Mouse (Mus musculus) neural tube, embryonic 11.5 days (tissue): ENCODE measurements around the gene Tiam1. TPM values are rescaled to one million over a fixed set of nuclear protein-coding genes. Genes with fewer than 3 reads are reported as not detected.
A peak's percentile ranks its signal among the peaks of the same experiment; 100 is the strongest.

Experiments
- ATAC-seq: fragments of 200-750 bp; cut with Nextera tagmentation; 2 replicates; pipeline ENCODE4 v1.8.0; 2017; ENCODE audit warnings: moderate number of reproducible peaks, mild to moderate bottlenecking, moderate TSS enrichment, moderate library complexity; ENCODE audit not compliant: insufficient read depth, low FRiP score, low TSS enrichment
- DNase-seq: peaks from one replicate; pipeline ENCODE4 v3.0.0-alpha.2; 2015; ENCODE audit warnings: low spot score
- H3K27ac ChIP-seq: fragments of 300-500 bp; sonication (generic); 2 replicates; pipeline ENCODE4 v1.5.1; 2014; ENCODE audit warnings: low read depth, mild to moderate bottlenecking, low read length
- H3K27me3 ChIP-seq: fragments of 300-500 bp; sonication (generic); 2 replicates; pipeline ENCODE4 v1.6.1; 2014; ENCODE audit warnings: mild to moderate bottlenecking, low read length, mixed read lengths; ENCODE audit not compliant: control insufficient read depth, insufficient read depth
- H3K36me3 ChIP-seq: fragments of 300-500 bp; sonication (generic); 2 replicates; pipeline ENCODE4 v1.6.1; 2014; ENCODE audit warnings: mild to moderate bottlenecking, low read length, moderate library complexity, mixed read lengths; ENCODE audit not compliant: control insufficient read depth, insufficient read depth
- H3K4me1 ChIP-seq: fragments of 300-500 bp; sonication (generic); 2 replicates; pipeline ENCODE4 v1.6.1; 2014; ENCODE audit warnings: low read length, mixed read lengths; ENCODE audit not compliant: control insufficient read depth, insufficient read depth
- H3K4me2 ChIP-seq: fragments of 300-500 bp; sonication (generic); 2 replicates; pipeline ENCODE4 v1.6.1; 2014; ENCODE audit warnings: low read depth, mild to moderate bottlenecking, moderate library complexity
- H3K4me3 ChIP-seq: fragments of 300-500 bp; sonication (generic); 2 replicates; pipeline ENCODE4 v1.5.1; 2014; ENCODE audit warnings: low read depth, low read length
- H3K9ac ChIP-seq: fragments of 300-500 bp; sonication (generic); 2 replicates; pipeline ENCODE4 v1.6.1; 2014; ENCODE audit warnings: mild to moderate bottlenecking, low read length
- H3K9me3 ChIP-seq: fragments of 300-500 bp; sonication (generic); 2 replicates; pipeline ENCODE4 v1.6.1; 2016; ENCODE audit warnings: low read length; ENCODE audit not compliant: control insufficient read depth
- WGBS: fragments of 180-500 bp; shearing (Covaris S2); extraction: QIAGEN DNeasy Blood & Tissue Kit; methylation state at CpG from one replicate; pipeline ENCODE4 v1.1.7; 2014; 5-methylcytosine and 5-hydroxymethylcytosine counted together
- polyA plus RNA-seq: library from polyadenylated mRNA; unstranded; fragments of >200 nt; fragmentation: Nextera tagmentation; extraction: Ambion mirVana; gene quantifications from 2 replicates; pipeline ENCODE4 v1.2.1, GENCODE M21; 2014

The Tiam1 gene
- polyA plus RNA-seq, 1 experiment from 2014 or later: 27.7 TPM

- DNase-seq (no peak), ATAC-seq (no peak)
- no peaks in the 10 kb centered on the region for H3K36me3 ChIP-seq
- no peaks in the 10 kb centered on the region for H3K27me3 ChIP-seq
- no peak overlapping the region for H3K9ac ChIP-seq
- no peaks in the 10 kb centered on the region for H3K9me3 ChIP-seq
- H3K4me1 ChIP-seq: no peaks in the 10 kb centered on the region; the same call in 1 of the 2 replicates
- no peak overlapping the region for H3K27ac ChIP-seq
- H3K4me3 ChIP-seq: no peak overlapping the region
- no peak overlapping the region for H3K4me2 ChIP-seq
- 63% methylated on average over 7 of the region's 7 CpGs for WGBS
Measured at GRCm38 (mm10) chr16:89933976-89934375, 209.6 kb downstream of the Tiam1 start.

GRCm38 (mm10) chr16:89928611-89929010 is 215.0 kb downstream of the Tiam1 start:
- Histone ChIP-seq H3K4me1 (no peaks in the 10 kb centered on the region), H3K36me3 (no peaks in the 10 kb centered on the region), H3K9ac (no peak overlapping the region), H3K4me3 (no peak overlapping the region), H3K27me3 (no peaks in the 10 kb centered on the region), H3K27ac (no peak overlapping the region), H3K4me2 (no peak overlapping the region), H3K9me3 (no peaks in the 10 kb centered on the region)
- ATAC-seq: no peak
- DNase-seq: no peak
- WGBS: 85% methylated on average over 7 of the region's 7 CpGs

- Histone ChIP-seq H3K4me1 (no peaks in the 10 kb centered on the region), H3K4me2 (no peak overlapping the region), H3K27ac (no peak overlapping the region), H3K9me3 (no peaks in the 10 kb centered on the region), H3K4me3 (no peak overlapping the region), H3K27me3 (no peaks in the 10 kb centered on the region), H3K9ac (no peak overlapping the region; the same call in 1 of the 2 replicates), H3K36me3 (no peaks in the 10 kb centered on the region)
- no peak for DNase-seq
- peak; percentile 24; the same call in 1 of the 2 replicates for ATAC-seq
- WGBS: 65% methylated on average over 14 of the region's 14 CpGs
Measured at GRCm38 (mm10) chr16:89924249-89924890, 219.2 kb downstream of the Tiam1 start.

GRCm38 (mm10) chr16:89923311-89923710 is 220.3 kb downstream of the Tiam1 start:
- Histone ChIP-seq H3K36me3 (no peaks in the 10 kb centered on the region), H3K4me2 (no peak overlapping the region), H3K4me3 (no peak overlapping the region), H3K9ac (no peak overlapping the region), H3K9me3 (no peaks in the 10 kb centered on the region), H3K4me1 (no peaks in the 10 kb centered on the region), H3K27ac (no peak overlapping the region), H3K27me3 (no peaks in the 10 kb centered on the region)
- ATAC-seq: no peak
- no peak for DNase-seq
- 87% methylated on average over 8 of the region's 8 CpGs for WGBS

- Histone ChIP-seq H3K9me3 (no peaks in the 10 kb centered on the region), H3K27ac (no peak overlapping the region), H3K9ac (no peak overlapping the region), H3K4me1 (no peaks in the 10 kb centered on the region), H3K4me2 (no peak overlapping the region), H3K4me3 (no peak overlapping the region), H3K36me3 (no peaks in the 10 kb centered on the region), H3K27me3 (no peaks in the 10 kb centered on the region)
- no peak for ATAC-seq
- no peak for DNase-seq
- WGBS: 90% methylated on average over 8 of the region's 8 CpGs
Measured at GRCm38 (mm10) chr16:89922458-89922857, 221.1 kb downstream of the Tiam1 start.

GRCm38 (mm10) chr16:89921370-89921769 is 222.2 kb downstream of the Tiam1 start:
- no peak for DNase-seq
- Histone ChIP-seq H3K27ac (no peak overlapping the region), H3K4me2 (no peak overlapping the region), H3K4me3 (no peak overlapping the region), H3K27me3 (no peaks in the 10 kb centered on the region), H3K4me1 (no peaks in the 10 kb centered on the region), H3K9me3 (no peaks in the 10 kb centered on the region), H3K36me3 (no peaks in the 10 kb centered on the region), H3K9ac (no peak overlapping the region)
- ATAC-seq: no peak
- WGBS: 92% methylated on average over 14 of the region's 14 CpGs

GRCm38 (mm10) chr16:89920417-89920816 is 223.2 kb downstream of the Tiam1 start:
- Histone ChIP-seq H3K4me2 (no peak overlapping the region), H3K9ac (no peak overlapping the region), H3K27ac (no peak overlapping the region), H3K9me3 (no peaks in the 10 kb centered on the region), H3K4me1 (no peaks in the 10 kb centered on the region), H3K4me3 (no peak overlapping the region), H3K36me3 (no peaks in the 10 kb centered on the region), H3K27me3 (no peaks in the 10 kb centered on the region)
- no peak for DNase-seq
- no peak for ATAC-seq
- WGBS: 74% methylated on average over 8 of the region's 8 CpGs

GRCm38 (mm10) chr16:89917404-89917803 is 226.2 kb downstream of the Tiam1 start:
- Histone ChIP-seq H3K9me3 (no peaks in the 10 kb centered on the region), H3K9ac (no peak overlapping the region), H3K4me2 (no peak overlapping the region), H3K4me3 (no peak overlapping the region), H3K36me3 (no peaks in the 10 kb centered on the region), H3K4me1 (no peaks in the 10 kb centered on the region), H3K27ac (no peak overlapping the region), H3K27me3 (no peaks in the 10 kb centered on the region)
- no peak for ATAC-seq
- WGBS: 92% methylated on average over 15 of the region's 15 CpGs
- no peak for DNase-seq

GRCm38 (mm10) chr16:89914946-89915345 is 228.6 kb downstream of the Tiam1 start:
- Histone ChIP-seq H3K9me3 (no peaks in the 10 kb centered on the region), H3K27me3 (no peaks in the 10 kb centered on the region), H3K4me1 (no peaks in the 10 kb centered on the region), H3K27ac (no peak overlapping the region), H3K4me2 (no peak overlapping the region), H3K9ac (no peak overlapping the region), H3K36me3 (no peaks in the 10 kb centered on the region), H3K4me3 (no peak overlapping the region)
- DNase-seq (no peak), ATAC-seq (no peak)
- 96% methylated on average over 4 of the region's 4 CpGs for WGBS
